Mouse (Mus musculus): ENCODE results near the gene Ppp1r36.
"Not testable (repeated sequence)": the region's sequence is repeated elsewhere in the genome, so short reads cannot be mapped to it uniquely, and the experiment has no call there.

- TF ChIP-seq POLR2A (IDR thresholded peaks at IDR 0.05; ENCODE audit: insufficient read depth, low read length); EP300 (IDR thresholded peaks at IDR 0.05; ENCODE audit: insufficient read depth, low read depth, low read length): not testable (repeated sequence)
These were observed 26.1 kb downstream of the Ppp1r36 start for GRCm38 (mm10) chr12:76443488-76443887.
